Mouse (Mus musculus) C2C12 (cell line): ENCODE data around the gene Rell1. TPM values are rescaled to one million over a fixed set of nuclear protein-coding genes. Genes with fewer than 3 reads are reported as not detected.

Experiments used
- H3K27me3 ChIP-seq: one replicate; pipeline ENCODE4 v1.6.1; 2011; ENCODE audit not compliant: control insufficient read depth, insufficient read depth, insufficient read length
- H3K36me3 ChIP-seq: one replicate; pipeline ENCODE4 v1.6.1; 2011; ENCODE audit not compliant: control insufficient read depth, insufficient read depth
- H3K4me3 ChIP-seq: one replicate; pipeline ENCODE4 v1.5.1; 2011; ENCODE audit warnings: mild to moderate bottlenecking, control low read depth; ENCODE audit not compliant: poor library complexity, insufficient read depth, severe bottlenecking
- H3K79me2 ChIP-seq: one replicate; pipeline ENCODE4 v1.6.1; 2011; ENCODE audit not compliant: control insufficient read depth, insufficient read depth
- H3K79me3 ChIP-seq: one replicate; pipeline ENCODE4 v1.6.1; 2011; ENCODE audit warnings: low read depth, control low read depth
- H3ac ChIP-seq: one replicate; pipeline ENCODE3; 2011; ENCODE audit warnings: low read depth; ENCODE audit not compliant: control insufficient read depth, insufficient read length
- CEBPB ChIP-seq: IDR thresholded peaks from one replicate; pipeline ENCODE4 v1.6.1; 2011; ENCODE audit warnings: low read depth, mild to moderate bottlenecking, control low read depth, moderate library complexity
- CTCF ChIP-seq: IDR thresholded peaks from one replicate; pipeline ENCODE4 v1.5.1; 2011; ENCODE audit not compliant: control insufficient read depth, insufficient read depth, insufficient read length
- FOSL1 ChIP-seq: IDR thresholded peaks from one replicate; pipeline ENCODE4 v1.8.0; 2011; ENCODE audit warnings: mild to moderate bottlenecking, low read length; ENCODE audit not compliant: poor library complexity, insufficient read depth, severe bottlenecking
- MAX ChIP-seq: IDR thresholded peaks from one replicate; pipeline ENCODE4 v1.6.1; 2011; ENCODE audit warnings: mild to moderate bottlenecking, control low read depth
- MYOD1 ChIP-seq: IDR thresholded peaks from one replicate; pipeline ENCODE4 v1.6.1; 2011; ENCODE audit warnings: low read depth; ENCODE audit not compliant: control insufficient read depth, insufficient read length
- MYOG ChIP-seq: IDR thresholded peaks from one replicate; pipeline ENCODE4 v1.6.1; 2011; ENCODE audit not compliant: control insufficient read depth, insufficient read length; ENCODE audit errors: extremely low read depth
- USF1 ChIP-seq: IDR thresholded peaks from one replicate; pipeline ENCODE4 v1.6.1; 2011; ENCODE audit warnings: low read depth, mild to moderate bottlenecking, control low read depth, moderate library complexity
- polyA plus RNA-seq: library from polyadenylated mRNA; unstranded; fragments of >200 nt; fragmentation: generic; extraction: Trizol; gene quantifications from one replicate; pipeline ENCODE4 v1.2.1, GENCODE M21; 2012; ENCODE audit warnings: missing spikeins

The Rell1 gene
- polyA plus RNA-seq, 1 experiment, result 11.8 TPM

GRCm38 (mm10) chr5:63990675-63991074 lies 22.0 kb upstream of the Rell1 start:
- Histone ChIP-seq H3K4me3 (no peak overlapping the region), H3K79me3 (no peaks in the 10 kb centered on the region), H3K79me2 (no peaks in the 10 kb centered on the region), H3K36me3 (no peaks in the 10 kb centered on the region), H3ac (no peak overlapping the region), H3K27me3 (no peaks in the 10 kb centered on the region)
- TF ChIP-seq FOSL1 (no peak), USF1 (no peak), MAX (no peak), CEBPB (no peak), CTCF (no peak), MYOG (no peak), MYOD1 (no peak)

- Histone ChIP-seq H3K36me3 (no peaks in the 10 kb centered on the region), H3K4me3 (no peak overlapping the region), H3K27me3 (no peaks in the 10 kb centered on the region), H3ac (no peak overlapping the region), H3K79me3 (no peaks in the 10 kb centered on the region), H3K79me2 (no peaks in the 10 kb centered on the region)
- TF ChIP-seq MYOD1, result no peak
- no peak for TF ChIP-seq USF1
- TF ChIP-seq FOSL1, result no peak
- TF ChIP-seq MYOG, result no peak
- TF ChIP-seq MAX, result no peak
- TF ChIP-seq CTCF, result no peak
- TF ChIP-seq CEBPB, result no peak
These were observed 17.6 kb upstream of the Rell1 start for GRCm38 (mm10) chr5:63986337-63986736.

GRCm38 (mm10) chr5:63982296-63982695 lies 13.6 kb upstream of the Rell1 start:
- H3K27me3 ChIP-seq, result no peaks in the 10 kb centered on the region
- no peak overlapping the region for H3K4me3 ChIP-seq
- H3ac ChIP-seq, result no peak overlapping the region
- no peaks in the 10 kb centered on the region for H3K79me2 ChIP-seq
- H3K36me3 ChIP-seq, result no peaks in the 10 kb centered on the region
- TF ChIP-seq FOSL1, result no peak
- TF ChIP-seq MYOG, result no peak
- no peak for TF ChIP-seq MAX
- no peak for TF ChIP-seq MYOD1
- TF ChIP-seq CTCF, result no peak
- no peak for TF ChIP-seq CEBPB
- no peak for TF ChIP-seq USF1
- no peaks in the 10 kb centered on the region for H3K79me3 ChIP-seq

DNA sequence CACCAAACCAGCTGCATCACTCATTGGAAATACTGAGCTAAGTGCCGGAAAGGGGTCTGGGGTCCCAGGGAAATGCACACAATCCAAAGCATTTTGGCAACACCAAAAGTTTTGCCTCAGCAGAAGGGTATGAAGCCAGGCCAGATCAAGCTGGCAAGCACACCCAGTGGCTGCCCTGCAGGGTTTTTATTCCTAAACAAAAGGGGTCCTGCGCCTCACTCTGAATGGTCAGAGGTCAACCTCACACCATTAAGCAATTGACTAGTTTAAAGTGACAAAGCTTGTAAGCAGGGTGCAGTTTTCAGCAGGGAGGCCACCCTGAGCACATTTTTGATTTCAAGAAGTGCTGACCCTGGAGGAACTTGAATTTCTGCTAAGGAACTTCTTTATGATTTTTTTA lies 2.3 kb upstream of the Rell1 start:
- H3K4me3 ChIP-seq, result no peak overlapping the region
- no peaks in the 10 kb centered on the region for H3K79me2 ChIP-seq
- TF ChIP-seq FOSL1, result no peak
- no peak for TF ChIP-seq CTCF
- TF ChIP-seq MYOD1, result no peak
- no peak for TF ChIP-seq CEBPB
- no peak for TF ChIP-seq MYOG
- TF ChIP-seq MAX, result no peak
- TF ChIP-seq USF1, result no peak
- H3K36me3 ChIP-seq, result peaks cover 3% of the 10 kb centered on the region
- H3ac ChIP-seq, result no peak overlapping the region
- H3K27me3 ChIP-seq, result no peaks in the 10 kb centered on the region
- H3K79me3 ChIP-seq, result peaks cover 2% of the 10 kb centered on the region

DNA sequence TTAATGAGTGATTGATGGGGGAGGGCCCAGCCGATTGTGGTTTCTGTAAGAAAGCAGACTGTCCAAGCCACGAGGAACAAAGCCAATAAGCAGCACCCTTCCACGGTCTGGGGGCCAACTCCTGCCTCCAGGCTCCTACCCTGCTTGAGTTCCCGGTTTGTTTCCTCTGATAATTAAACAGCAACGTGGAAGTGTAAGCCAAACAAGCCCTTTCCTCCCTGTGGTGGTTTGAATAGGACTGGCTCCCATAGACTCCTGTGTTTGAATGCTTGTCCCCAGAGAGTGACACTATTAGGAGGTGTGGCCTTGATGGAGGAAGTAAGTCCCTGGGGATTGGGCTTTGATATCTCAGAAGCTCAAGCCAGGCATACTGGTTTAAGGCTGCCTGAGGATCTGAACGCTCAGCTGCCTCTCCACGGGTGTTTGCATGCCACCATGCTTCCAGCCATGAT lies 1.6 kb upstream of the Rell1 start:
- Histone ChIP-seq H3K4me3 (no peak overlapping the region), H3K79me2 (no peaks in the 10 kb centered on the region), H3ac (no peak overlapping the region), H3K79me3 (peaks cover 2% of the 10 kb centered on the region), H3K27me3 (no peaks in the 10 kb centered on the region), H3K36me3 (peaks cover 5% of the 10 kb centered on the region)
- TF ChIP-seq MAX (no peak), MYOG (no peak), MYOD1 (no peak), CTCF (no peak), USF1 (no peak), CEBPB (no peak), FOSL1 (no peak)

DNA sequence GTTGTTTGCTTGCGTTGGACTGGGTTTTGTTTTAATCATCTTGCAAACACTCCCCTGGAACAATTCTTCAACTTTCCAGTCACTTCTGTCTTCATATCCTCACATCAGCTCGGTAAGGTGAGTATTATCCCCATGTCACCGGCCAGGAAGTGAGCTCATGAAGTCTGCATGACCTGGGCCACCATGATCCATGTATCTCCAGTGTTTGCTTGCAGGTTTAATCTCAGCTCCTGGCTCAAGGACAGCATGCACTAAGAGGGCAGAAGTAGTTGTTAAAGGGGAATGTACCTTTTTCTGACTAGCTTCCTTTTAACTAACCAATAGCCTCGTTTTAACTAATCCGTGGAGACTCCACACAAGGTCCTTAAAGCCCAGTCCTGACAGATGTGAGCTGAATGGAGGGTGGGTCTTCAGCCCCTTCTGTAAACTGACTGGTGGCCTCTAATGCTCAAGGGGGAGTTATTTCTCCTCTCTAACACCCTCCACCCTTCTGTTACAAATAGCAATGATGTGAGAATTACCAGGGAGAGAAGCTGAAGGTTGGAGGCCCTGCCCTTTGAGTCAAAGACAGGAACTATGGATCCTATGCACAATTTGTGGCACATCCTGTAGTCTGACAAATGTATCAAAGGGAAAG lies 897 bp upstream of the Rell1 start:
- Histone ChIP-seq H3K4me3 (no peak overlapping the region), H3K79me3 (peaks cover 2% of the 10 kb centered on the region)

More for the DNA sequence above, 897 bp upstream of the Rell1 start:
- no peaks in the 10 kb centered on the region for H3K79me2 ChIP-seq
- H3K27me3 ChIP-seq, result no peaks in the 10 kb centered on the region
- peaks cover 5% of the 10 kb centered on the region for H3K36me3 ChIP-seq
- H3ac ChIP-seq, result no peak overlapping the region
- no peak for TF ChIP-seq CEBPB
- no peak for TF ChIP-seq MYOD1
- TF ChIP-seq CTCF, result no peak
- TF ChIP-seq MYOG, result no peak
- no peak for TF ChIP-seq MAX
- no peak for TF ChIP-seq FOSL1
- no peak for TF ChIP-seq USF1
